ENCODE assay signal across 8 mouse cellular contexts in the genomic region with DNA sequence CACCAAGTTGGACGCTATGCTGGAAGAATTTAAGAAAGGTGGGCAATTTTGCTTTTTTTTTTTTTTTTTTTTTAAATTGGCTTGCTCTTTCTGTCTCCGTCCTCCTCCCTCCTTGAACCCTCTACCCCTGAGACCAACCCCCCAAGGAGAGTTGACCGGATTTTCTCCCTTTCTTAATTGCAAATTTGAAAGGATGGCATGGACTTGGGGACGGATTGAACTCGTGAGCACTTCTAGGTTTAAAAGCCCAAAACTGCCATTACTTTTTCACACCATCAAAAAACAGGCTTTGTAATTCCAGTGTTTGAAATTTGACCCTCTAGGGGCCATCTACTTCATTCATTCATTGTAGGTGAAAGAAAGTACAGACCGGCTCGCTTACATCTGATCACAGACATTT. TPM values are rescaled to one million over a fixed set of nuclear protein-coding genes. Genes with fewer than 3 reads are reported as not detected.
A peak's percentile ranks its signal among the peaks of the same experiment; 100 is the strongest.
DNase-seq lines count a peak whose midpoint lies in the region; ATAC-seq and TF ChIP-seq lines count a peak whose summit lies in the region.

No protein-coding gene starts in this region.

- peak overlapping the region; percentile 100 for H3K4me2 ChIP-seq in liver, embryonic 12.5 days
- peak overlapping the region; percentile 89 for H3K4me2 ChIP-seq in stomach, postnatal 0 days (replicated peaks; ENCODE audit: low read depth)

- no peaks in the 10 kb centered on the region for H3K36me3 ChIP-seq in spleen, adult 2 months (ENCODE audit: control insufficient read depth, insufficient read depth, low read length)
- no peaks in the 10 kb centered on the region for H3K36me3 ChIP-seq in liver, embryonic 12.5 days
- H3K36me3 ChIP-seq in stomach, postnatal 0 days (ENCODE audit: control insufficient read depth, insufficient read depth, low read length), result no peaks in the 10 kb centered on the region

- DNase-seq in embryo, embryonic 10.5 days (ENCODE audit: low spot score), result peak; percentile 38
- DNase-seq in embryo, embryonic 10 days (ENCODE audit: low spot score), result no peak
- DNase-seq in spleen, adult 2 months (ENCODE audit: low read depth in 1 of 2, low spot score in 2 of 2), result no peak
- no peak for DNase-seq in spleen, postnatal 4 days (ENCODE audit: low spot score in 2 of 2)
- no peak for DNase-seq in stomach, postnatal 0 days (ENCODE audit: low spot score)
- DNase-seq in kidney, postnatal 4 days, result no peak
- no peak for DNase-seq in T-cell, adult 2 months (ENCODE audit: low spot score)

- no peak overlapping the region for H3K27ac ChIP-seq in spleen, adult 2 months (ENCODE audit: insufficient read depth, low read length)
- no peak overlapping the region for H3K27ac ChIP-seq in liver, embryonic 12.5 days
- no peak overlapping the region for H3K27ac ChIP-seq in stomach, postnatal 0 days (replicated peaks)

- H3K27me3 ChIP-seq in spleen, adult 2 months (ENCODE audit: control insufficient read depth, insufficient read depth, low read length), result peaks cover 8% of the 10 kb centered on the region
- peaks cover 59% of the 10 kb centered on the region for H3K27me3 ChIP-seq in liver, embryonic 12.5 days (replicated peaks)
- no peaks in the 10 kb centered on the region for H3K27me3 ChIP-seq in stomach, postnatal 0 days (ENCODE audit: control insufficient read depth, insufficient read depth, low read length)

- no peak overlapping the region; the same call in 1 of the 2 replicates for H3K9ac ChIP-seq in liver, embryonic 12.5 days
- no peak overlapping the region for H3K9ac ChIP-seq in stomach, postnatal 0 days (ENCODE audit: low read length)

- H3K4me3 ChIP-seq in spleen, adult 2 months (ENCODE audit: extremely low read depth, insufficient read depth, insufficient read length), result peak overlapping the region; percentile 94; the same call in 1 of the 2 replicates
- peak overlapping the region; percentile 92 for H3K4me3 ChIP-seq in liver, embryonic 12.5 days
- peak overlapping the region; percentile 75; the same call in 1 of the 2 replicates for H3K4me3 ChIP-seq in stomach, postnatal 0 days (ENCODE audit: low read depth, low read length)

- H3K4me1 ChIP-seq in spleen, adult 2 months (ENCODE audit: control insufficient read depth, insufficient read depth, insufficient read length), result peaks cover 6% of the 10 kb centered on the region
- peaks cover 58% of the 10 kb centered on the region for H3K4me1 ChIP-seq in liver, embryonic 12.5 days
- H3K4me1 ChIP-seq in stomach, postnatal 0 days (replicated peaks; ENCODE audit: control insufficient read depth, insufficient read depth), result no peaks in the 10 kb centered on the region

- TF ChIP-seq CTCF in spleen, adult 2 months (IDR thresholded peaks at IDR 0.05; ENCODE audit: extremely low read depth, insufficient read depth, insufficient read length, insufficient replicate concordance), result no peak
- TF ChIP-seq CTCF in stomach, postnatal 0 days (IDR thresholded peaks at IDR 0.05; ENCODE audit: low read depth), result no peak

- no peak for ATAC-seq in liver, embryonic 12.5 days
- no peak for ATAC-seq in stomach, postnatal 0 days (ENCODE audit: low FRiP score, low TSS enrichment)

- no peaks in the 10 kb centered on the region for H3K9me3 ChIP-seq in liver, embryonic 12.5 days (replicated peaks)
- H3K9me3 ChIP-seq in stomach, postnatal 0 days (ENCODE audit: control insufficient read depth, low read length), result no peaks in the 10 kb centered on the region

- TF ChIP-seq EP300 in stomach, postnatal 0 days (optimal IDR thresholded peaks at IDR 0.05), result no peak

- WGBS in spleen, adult 2 months, result 64% methylated on average over 7 of the region's 7 CpGs
- WGBS in liver, embryonic 12.5 days (ENCODE audit: insufficient replicate concordance), result 30% methylated on average over 7 of the region's 7 CpGs
- 43% methylated on average over 7 of the region's 7 CpGs for WGBS in stomach, postnatal 0 days

- no peak for TF ChIP-seq POLR2A in spleen, adult 2 months (IDR thresholded peaks at IDR 0.05; ENCODE audit: low read depth, low read length)

RNA-seq across cellular contexts. Expression of a gene that starts 2.0 kb away (rescaled TPM):
- 5.5 and 7.7 TPM in 2 replicates for polyA plus RNA-seq in spleen, adult 2 months (2012; rRNA removed)
- polyA plus RNA-seq in liver, embryonic 12.5 days (2016; fragmentation: Nextera tagmentation; extraction: Ambion mirVana), result 1.6 and 2.5 TPM in 2 replicates
- polyA plus RNA-seq in stomach, postnatal 0 days (2015; fragmentation: Nextera tagmentation; extraction: Ambion mirVana), result 2.0 and 2.1 TPM in 2 replicates

RNA-seq across cellular contexts. Expression of a gene that starts 56.1 kb away (rescaled TPM):
- 5.6 and 6.0 TPM in 2 replicates for polyA plus RNA-seq in spleen, adult 2 months (2012; rRNA removed)
- 18.5 and 20.1 TPM in 2 replicates for polyA plus RNA-seq in liver, embryonic 12.5 days (2016; fragmentation: Nextera tagmentation; extraction: Ambion mirVana)
- polyA plus RNA-seq in stomach, postnatal 0 days (2015; fragmentation: Nextera tagmentation; extraction: Ambion mirVana), result 17.0 and 17.7 TPM in 2 replicates
